In genomic region chr7:28581721-28582120, GRCm38 (mm10) we compare ENCODE assay signal across 17 mouse cellular contexts. TPM values are rescaled to one million over a fixed set of nuclear protein-coding genes. Genes with fewer than 3 reads are reported as not detected.
DNase-seq lines count a peak whose midpoint lies in the region; ATAC-seq and TF ChIP-seq lines count a peak whose summit lies in the region.
"Had no signal": no experiment of that assay in that cellular context is flagged by ENCODE, and none has a peak within 500 bp of the region (broad histone marks: within the 10 kb centered on the region; RNA-seq: fewer than 3 reads in every experiment).

No protein-coding gene starts in this region.

- H3K36me3 ChIP-seq in lung, embryonic 14.5 days (ENCODE audit: insufficient read depth) = peaks cover 9% of the 10 kb centered on the region; the same call in 1 of the 2 replicates
- H3K36me3 ChIP-seq in MEL (ENCODE audit: control insufficient read depth in 1 of 2, insufficient read depth in 2 of 2, low read length in 2 of 2) = peaks cover 0 to 25% of the 10 kb centered on the region in 2 experiments; a peak in 2 of 4 replicates
- H3K36me3 ChIP-seq in intestine, embryonic 14.5 days (ENCODE audit: control insufficient read depth, insufficient read depth, low read length) = no peaks in the 10 kb centered on the region

- TF ChIP-seq EP300 in MEL (IDR thresholded peaks at IDR 0.05; ENCODE audit: low read depth in 1 of 2, low read length in 2 of 2) = peak; percentile 41 to 47; a peak in 3 of 4 replicates

- no peaks in the 10 kb centered on the region for H3K27me3 ChIP-seq in lung, embryonic 14.5 days (ENCODE audit: insufficient read depth, low read length)
- no peaks in the 10 kb centered on the region for H3K27me3 ChIP-seq in MEL (ENCODE audit: control insufficient read depth in 1 of 2, insufficient read depth in 2 of 2, low read length in 2 of 2)
- no peaks in the 10 kb centered on the region for H3K27me3 ChIP-seq in intestine, embryonic 14.5 days (replicated peaks; ENCODE audit: control insufficient read depth, insufficient read depth, low read length)
- H3K27me3 ChIP-seq: forebrain, embryonic 12.5 days had no signal

- peak; percentile 25; the same call in 1 of the 2 replicates for ATAC-seq in lung, embryonic 14.5 days (ENCODE audit: insufficient read depth)
- no peak for ATAC-seq in intestine, embryonic 14.5 days (replicated peaks; ENCODE audit: low FRiP score, low TSS enrichment, low read depth)
- ATAC-seq in megakaryocyte progenitor cell, adult 5-6 weeks (replicated peaks; ENCODE audit: poor library complexity) = peak; percentile 61

- H3K27ac ChIP-seq in lung, embryonic 14.5 days (ENCODE audit: low read depth) = peak overlapping the region; percentile 36; the same call in 1 of the 2 replicates
- peak overlapping the region; percentile 74 for H3K27ac ChIP-seq in MEL (ENCODE audit: control insufficient read depth, low read depth, low read length)
- H3K27ac ChIP-seq in intestine, embryonic 14.5 days (ENCODE audit: low read depth) = peak overlapping the region; percentile 52
- no peak overlapping the region for H3K27ac ChIP-seq in gastrocnemius, adult 2 months
- H3K27ac ChIP-seq: forebrain, embryonic 12.5 days; macrophage had no signal

- H3K9ac ChIP-seq in lung, embryonic 14.5 days = no peak overlapping the region
- no peak overlapping the region for H3K9ac ChIP-seq in MEL (ENCODE audit: control insufficient read depth, low read depth, low read length, poor library complexity, severe bottlenecking)
- H3K9ac ChIP-seq in intestine, embryonic 14.5 days (ENCODE audit: low read length) = no peak overlapping the region
- H3K9ac ChIP-seq: forebrain, embryonic 12.5 days had no signal

- intact Hi-C loops in gastrocnemius, adult 2 months (cut with DNase I) = no loop called here
- intact Hi-C loops in heart, postnatal 14 days (cut with DNase I) = no loop called here

- H3K9me3 ChIP-seq in lung, embryonic 14.5 days (ENCODE audit: low read depth, low read length) = no peaks in the 10 kb centered on the region
- no peaks in the 10 kb centered on the region for H3K9me3 ChIP-seq in MEL (replicated peaks; ENCODE audit: insufficient read depth, low read length)
- H3K9me3 ChIP-seq in intestine, embryonic 14.5 days (ENCODE audit: control insufficient read depth, low read length) = no peaks in the 10 kb centered on the region
- H3K9me3 ChIP-seq: forebrain, embryonic 12.5 days had no signal

- TF ChIP-seq RAD21 in MEL (IDR thresholded peaks at IDR 0.05; ENCODE audit: low read depth, low read length) = no peak

- H3K4me1 ChIP-seq in lung, embryonic 14.5 days (ENCODE audit: insufficient read depth) = peaks cover 29% of the 10 kb centered on the region
- H3K4me1 ChIP-seq in MEL (ENCODE audit: control insufficient read depth in 1 of 2, insufficient read depth in 2 of 2, low read length in 2 of 2) = peaks cover 34 to 42% of the 10 kb centered on the region in 2 experiments
- H3K4me1 ChIP-seq in intestine, embryonic 14.5 days (replicated peaks; ENCODE audit: control insufficient read depth, insufficient read depth, low read length) = peaks cover 49% of the 10 kb centered on the region

- H3K79me2 ChIP-seq in MEL (ENCODE audit: control insufficient read depth, insufficient read depth, low read length, poor library complexity) = no peaks in the 10 kb centered on the region; the same call in 1 of the 2 replicates

- H3K4me2 ChIP-seq in lung, embryonic 14.5 days = no peak overlapping the region
- no peak overlapping the region for H3K4me2 ChIP-seq in intestine, embryonic 14.5 days (ENCODE audit: low read length)
- H3K4me2 ChIP-seq: forebrain, embryonic 12.5 days had no signal

- no peak for TF ChIP-seq POLR2A in MEL (IDR thresholded peaks at IDR 0.05; ENCODE audit: control insufficient read depth in 1 of 2, insufficient read depth in 1 of 2, low read depth in 1 of 2, low read length in 2 of 2, poor library complexity in 1 of 2)

- no peak for TF ChIP-seq CTCF in lung, embryonic 14.5 days (IDR thresholded peaks at IDR 0.05; ENCODE audit: low read depth)
- no peak for TF ChIP-seq CTCF in MEL (IDR thresholded peaks at IDR 0.05 in 2 of 3, conservative IDR thresholded peaks at IDR 0.05 in 1 of 3; ENCODE audit: control insufficient read depth in 1 of 3, insufficient read depth in 1 of 3, low read depth in 2 of 3, low read length in 3 of 3, poor library complexity in 1 of 3, severe bottlenecking in 1 of 3)
- TF ChIP-seq CTCF in gastrocnemius, adult 2 months (IDR thresholded peaks at IDR 0.05) = no peak

- WGBS in lung, embryonic 14.5 days = 69% methylated on average over 4 of the region's 4 CpGs
- 71% methylated on average over 4 of the region's 4 CpGs for WGBS in intestine, embryonic 14.5 days

- no peak for DNase-seq in lung, embryonic 14.5 days
- no peak for DNase-seq in lung, postnatal 25 days (ENCODE audit: low spot score)
- DNase-seq in MEL (ENCODE audit: low read depth, low spot score) = peak; percentile 53
- DNase-seq in intestine, embryonic 14.5 days (ENCODE audit: low spot score) = no peak
- no peak for DNase-seq in gastrocnemius, adult 2 months
- no peak for DNase-seq in heart, postnatal 14 days
- DNase-seq: adrenal gland, postnatal 25 days; cerebellum, adult 18-20 months; gastrocnemius, postnatal 14 days; right cerebral cortex, postnatal 14 days had no signal

- H3K4me3 ChIP-seq in lung, embryonic 14.5 days (ENCODE audit: low read depth, low read length) = no peak overlapping the region
- H3K4me3 ChIP-seq in MEL (ENCODE audit: control insufficient read depth in 1 of 2, insufficient read depth in 1 of 2, low read depth in 2 of 2, low read length in 2 of 2) = no peak overlapping the region
- no peak overlapping the region for H3K4me3 ChIP-seq in intestine, embryonic 14.5 days (ENCODE audit: low read depth, low read length)
- no peak overlapping the region for H3K4me3 ChIP-seq in gastrocnemius, adult 2 months
- H3K4me3 ChIP-seq: forebrain, embryonic 12.5 days had no signal

TF ChIP-seq in MEL, 35 proteins besides CTCF, POLR2A, EP300 and RAD21 (continues in another document):
- TF ChIP-seq MXI1 (IDR thresholded peaks at IDR 0.05; ENCODE audit: low read depth, low read length) = peak; percentile 10
- no peak for TF ChIP-seq KAT2A (conservative IDR thresholded peaks at IDR 0.05; ENCODE audit: low read depth, low read length)
- TF ChIP-seq RCOR1 (IDR thresholded peaks at IDR 0.05; ENCODE audit: low read depth, low read length) = 0 out of 2 replicates have a peak, but pooled peaks have one; percentile 18
- TF ChIP-seq SIN3A (IDR thresholded peaks at IDR 0.05; ENCODE audit: low read length) = 0 out of 2 replicates have a peak, but pooled peaks have one; percentile 32
- TF ChIP-seq POLR2AphosphoS2 (IDR thresholded peaks at IDR 0.05; ENCODE audit: low read length) = no peak

RNA-seq across cellular contexts. Expression of gene Samd4b, which starts 16.2 kb away (rescaled TPM):
- 27.9 and 34.0 TPM in 2 replicates for polyA plus RNA-seq in lung, embryonic 14.5 days (2014; fragmentation: Nextera tagmentation; extraction: Ambion mirVana)
- 6.4 and 7.2 TPM in 2 replicates for total RNA-seq in MEL (2012; rRNA removed)
- polyA plus RNA-seq in MEL (2012; ENCODE audit: insufficient read depth in 1 of 2, insufficient read length in 2 of 2, low read depth in 1 of 2, low replicate concordance in 2 of 2, missing spikeins in 1 of 2) = 10 to 100 TPM in 1 of 2 experiments, not detected in 1; 45.9 TPM
- 26.7 and 27.7 TPM in 2 replicates for polyA plus RNA-seq in intestine, embryonic 14.5 days (2014; fragmentation: Nextera tagmentation; extraction: Ambion mirVana)
- total RNA-seq in megakaryocyte progenitor cell, adult 5-6 weeks (2015) = 20.7 TPM in 2 replicates
- 2.7 and 4.3 TPM in 2 replicates for total RNA-seq in megakaryocyte progenitor cell, adult 5-6 weeks (2017)
- total RNA-seq in gastrocnemius, adult 2 months (2021) = 10 to 100 TPM; 13.0 to 13.1 TPM
- total RNA-seq in heart, postnatal 14 days (2021) = 10 to 100 TPM; 32.1 to 32.4 TPM

RNA-seq across cellular contexts. Expression of gene Pak4, which starts 16.3 kb away (rescaled TPM):
- 46.2 and 52.5 TPM in 2 replicates for polyA plus RNA-seq in lung, embryonic 14.5 days (2014; fragmentation: Nextera tagmentation; extraction: Ambion mirVana)
- total RNA-seq in MEL (2012; rRNA removed) = 9.3 and 9.7 TPM in 2 replicates
- 10 to 100 TPM in 1 of 2 experiments, not detected in 1; 26.6 TPM for polyA plus RNA-seq in MEL (2012; ENCODE audit: insufficient read depth in 1 of 2, insufficient read length in 2 of 2, low read depth in 1 of 2, low replicate concordance in 2 of 2, missing spikeins in 1 of 2)
- 50.2 and 50.8 TPM in 2 replicates for polyA plus RNA-seq in intestine, embryonic 14.5 days (2014; fragmentation: Nextera tagmentation; extraction: Ambion mirVana)
- total RNA-seq in megakaryocyte progenitor cell, adult 5-6 weeks (2015) = 5.6 and 6.4 TPM in 2 replicates
- total RNA-seq in megakaryocyte progenitor cell, adult 5-6 weeks (2017) = 3.3 and 3.9 TPM in 2 replicates
- total RNA-seq in gastrocnemius, adult 2 months (2021) = 1 to 10 TPM; 2.4 to 3.2 TPM
- total RNA-seq in heart, postnatal 14 days (2021) = 1 to 10 TPM; 8.5 to 9.9 TPM

RNA-seq across cellular contexts. Expression of gene Nccrp1, which starts 34.7 kb away (rescaled TPM):
- polyA plus RNA-seq in lung, embryonic 14.5 days (2014; fragmentation: Nextera tagmentation; extraction: Ambion mirVana) = not detected in 2 replicates
- total RNA-seq in MEL (2012; rRNA removed) = not detected in 2 replicates
- not detected for polyA plus RNA-seq in MEL (2012; ENCODE audit: insufficient read depth in 1 of 2, insufficient read length in 2 of 2, low read depth in 1 of 2, low replicate concordance in 2 of 2, missing spikeins in 1 of 2)
- polyA plus RNA-seq in intestine, embryonic 14.5 days (2014; fragmentation: Nextera tagmentation; extraction: Ambion mirVana) = not detected in 2 replicates
- total RNA-seq in megakaryocyte progenitor cell, adult 5-6 weeks (2015) = not detected in 2 replicates
- not detected in 2 replicates for total RNA-seq in megakaryocyte progenitor cell, adult 5-6 weeks (2017)
- total RNA-seq in gastrocnemius, adult 2 months (2021) = not detected
- not detected for total RNA-seq in heart, postnatal 14 days (2021)
- total RNA-seq: adrenal gland, postnatal 25 days; gastrocnemius, postnatal 14 days; heart, postnatal 25 days; monocyte, adult 5-6 weeks had no signal
- polyA plus RNA-seq: forebrain, embryonic 12.5 days; macrophage had no signal

RNA-seq across cellular contexts. Expression of gene Sycn, which starts 41.0 kb away (rescaled TPM):
- polyA plus RNA-seq in lung, embryonic 14.5 days (2014; fragmentation: Nextera tagmentation; extraction: Ambion mirVana) = not detected in 2 replicates
- not detected in 2 replicates for total RNA-seq in MEL (2012; rRNA removed)
- polyA plus RNA-seq in MEL (2012; ENCODE audit: insufficient read depth in 1 of 2, insufficient read length in 2 of 2, low read depth in 1 of 2, low replicate concordance in 2 of 2, missing spikeins in 1 of 2) = not detected
- polyA plus RNA-seq in intestine, embryonic 14.5 days (2014; fragmentation: Nextera tagmentation; extraction: Ambion mirVana) = 15.7 and 17.9 TPM in 2 replicates
- not detected in 2 replicates for total RNA-seq in megakaryocyte progenitor cell, adult 5-6 weeks (2015)
- not detected in 2 replicates for total RNA-seq in megakaryocyte progenitor cell, adult 5-6 weeks (2017)
- not detected for total RNA-seq in gastrocnemius, adult 2 months (2021)
- not detected for total RNA-seq in heart, postnatal 14 days (2021)
- total RNA-seq: adrenal gland, postnatal 25 days; gastrocnemius, postnatal 14 days; heart, postnatal 25 days; left cerebral cortex, postnatal 36 days; monocyte, adult 5-6 weeks; neutrophil, adult 5-6 weeks had no signal
- polyA plus RNA-seq: forebrain, embryonic 12.5 days; macrophage had no signal

RNA-seq across cellular contexts. Expression of gene Acp7, which starts 49.4 kb away (rescaled TPM):
- not detected in 2 replicates for polyA plus RNA-seq in lung, embryonic 14.5 days (2014; fragmentation: Nextera tagmentation; extraction: Ambion mirVana)
- total RNA-seq in MEL (2012; rRNA removed) = not detected in 2 replicates
- not detected for polyA plus RNA-seq in MEL (2012; ENCODE audit: insufficient read depth in 1 of 2, insufficient read length in 2 of 2, low read depth in 1 of 2, low replicate concordance in 2 of 2, missing spikeins in 1 of 2)
- polyA plus RNA-seq in intestine, embryonic 14.5 days (2014; fragmentation: Nextera tagmentation; extraction: Ambion mirVana) = not detected in 2 replicates
- total RNA-seq in megakaryocyte progenitor cell, adult 5-6 weeks (2015) = not detected in 2 replicates
- total RNA-seq in megakaryocyte progenitor cell, adult 5-6 weeks (2017) = not detected in 2 replicates
- total RNA-seq in gastrocnemius, adult 2 months (2021) = not detected
- not detected for total RNA-seq in heart, postnatal 14 days (2021)
- total RNA-seq: adrenal gland, postnatal 25 days; gastrocnemius, postnatal 14 days; heart, postnatal 25 days; monocyte, adult 5-6 weeks; neutrophil, adult 5-6 weeks had no signal
- polyA plus RNA-seq: forebrain, embryonic 12.5 days; macrophage had no signal
